Mouse (Mus musculus): Measurements from ENCODE around the gene Cmtm7. TPM values are rescaled to one million over a fixed set of nuclear protein-coding genes. Genes with fewer than 3 reads are reported as not detected.

The Cmtm7 gene
- total and polyA plus RNA-seq, 2 experiments from 2014 or later: 89.6 to 145 TPM

DNA sequence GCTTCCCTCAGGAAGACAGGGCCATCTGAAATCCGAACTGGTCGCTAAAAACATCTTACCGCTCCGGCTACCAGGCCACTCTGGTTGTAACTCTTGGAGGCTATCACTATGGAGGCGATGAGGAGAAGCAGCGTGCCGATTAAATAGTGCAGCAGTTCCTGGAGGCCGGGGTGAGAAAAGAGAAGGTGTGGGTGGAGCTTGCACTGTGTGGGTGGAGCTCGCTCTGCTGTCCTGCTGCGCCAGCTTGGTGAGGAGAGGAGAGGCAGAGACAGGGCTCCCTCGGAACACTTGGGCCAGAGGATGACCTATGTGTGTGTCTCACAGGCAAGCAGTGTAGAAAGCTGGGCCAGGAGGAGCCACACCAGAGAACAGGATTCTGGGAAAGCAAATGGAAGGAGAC lies 19.8 kb downstream of the Cmtm7 start:
- WGBS: 77% methylated on average over 11 of the region's 11 CpGs
- no peaks in the 10 kb centered on the region for H3K4me1 ChIP-seq (ENCODE audit: control insufficient read depth, insufficient read depth)
- H3K9me3 ChIP-seq (replicated peaks; ENCODE audit: control insufficient read depth, low read length): no peaks in the 10 kb centered on the region
- no peak for DNase-seq (ENCODE audit: low spot score)
- TF ChIP-seq EP300 (IDR thresholded peaks at IDR 0.05; ENCODE audit: low read depth) (no peak), CTCF (IDR thresholded peaks at IDR 0.05; ENCODE audit: low read depth) (no peak)
- H3K4me2 ChIP-seq (ENCODE audit: low read depth, low read length): no peak overlapping the region
- no peak overlapping the region for H3K27ac ChIP-seq (ENCODE audit: low read depth)
- H3K27me3 ChIP-seq (ENCODE audit: control insufficient read depth, insufficient read depth, low read length): no peaks in the 10 kb centered on the region
- H3K9ac ChIP-seq (replicated peaks; ENCODE audit: low read depth, low read length): no peak overlapping the region
- ATAC-seq (ENCODE audit: insufficient read depth, low read depth): no peak
- peaks cover 60% of the 10 kb centered on the region for H3K36me3 ChIP-seq (replicated peaks; ENCODE audit: control insufficient read depth, insufficient read depth, low read length)
- no peak overlapping the region for H3K4me3 ChIP-seq (ENCODE audit: low read depth, low read length)

DNA sequence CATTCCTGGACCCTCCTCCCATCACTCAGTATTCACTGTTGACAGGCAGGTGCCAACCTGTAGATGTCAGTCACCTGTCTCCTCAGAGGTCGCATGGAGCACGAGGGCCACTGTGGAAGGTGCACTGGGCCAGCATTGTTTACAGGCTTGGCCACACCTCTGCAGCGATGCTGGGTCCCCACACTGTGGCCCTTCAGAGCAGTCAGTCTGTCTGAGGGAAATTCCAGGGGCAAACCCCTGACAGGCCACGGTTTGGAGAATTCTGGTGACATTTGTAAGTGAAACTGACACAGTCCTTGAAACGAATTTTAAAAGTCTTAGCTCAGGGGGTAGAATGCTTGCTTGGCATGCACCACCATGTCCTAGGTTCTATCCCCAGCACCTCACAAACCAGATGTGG lies 21.3 kb downstream of the Cmtm7 start:
- no peaks in the 10 kb centered on the region for H3K4me1 ChIP-seq (ENCODE audit: control insufficient read depth, insufficient read depth)
- no peak overlapping the region for H3K4me3 ChIP-seq (ENCODE audit: low read depth, low read length)
- no peak for ATAC-seq (ENCODE audit: insufficient read depth, low read depth)
- TF ChIP-seq CTCF (IDR thresholded peaks at IDR 0.05; ENCODE audit: low read depth): no peak
- no peak for TF ChIP-seq EP300 (IDR thresholded peaks at IDR 0.05; ENCODE audit: low read depth)
- H3K4me2 ChIP-seq (ENCODE audit: low read depth, low read length): no peak overlapping the region
- H3K9ac ChIP-seq (replicated peaks; ENCODE audit: low read depth, low read length): no peak overlapping the region
- WGBS: 79% methylated on average over 5 of the region's 5 CpGs
- no peaks in the 10 kb centered on the region for H3K27me3 ChIP-seq (ENCODE audit: control insufficient read depth, insufficient read depth, low read length)
- H3K9me3 ChIP-seq (replicated peaks; ENCODE audit: control insufficient read depth, low read length): no peaks in the 10 kb centered on the region
- DNase-seq (ENCODE audit: low spot score): no peak
- H3K36me3 ChIP-seq (replicated peaks; ENCODE audit: control insufficient read depth, insufficient read depth, low read length): peaks cover 69% of the 10 kb centered on the region
- no peak overlapping the region for H3K27ac ChIP-seq (ENCODE audit: low read depth)

DNA sequence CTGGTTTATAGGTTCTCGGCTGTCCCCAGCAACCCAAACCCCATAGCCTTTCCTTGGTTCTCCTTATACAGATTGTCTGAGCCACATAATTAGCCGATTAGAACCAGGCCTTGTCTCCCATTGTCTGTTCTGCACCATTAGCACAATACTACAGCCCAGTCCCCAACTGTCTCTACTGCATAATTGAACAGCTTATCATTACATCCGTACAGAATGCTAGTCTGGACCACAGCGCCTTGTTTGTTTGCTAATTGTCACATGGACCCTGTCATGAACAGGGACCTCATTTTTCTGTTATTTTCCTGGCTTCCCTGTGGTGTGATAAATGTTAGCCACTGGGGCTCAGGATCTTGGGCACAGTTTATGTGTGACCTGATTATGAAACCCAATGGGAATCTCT lies 21.8 kb downstream of the Cmtm7 start:
- no peak overlapping the region for H3K9ac ChIP-seq (replicated peaks; ENCODE audit: low read depth, low read length)
- ATAC-seq (ENCODE audit: insufficient read depth, low read depth) (no peak), DNase-seq (ENCODE audit: low spot score) (no peak)
- H3K27me3 ChIP-seq (ENCODE audit: control insufficient read depth, insufficient read depth, low read length): no peaks in the 10 kb centered on the region
- no peak for TF ChIP-seq CTCF (IDR thresholded peaks at IDR 0.05; ENCODE audit: low read depth)
- TF ChIP-seq EP300 (IDR thresholded peaks at IDR 0.05; ENCODE audit: low read depth): no peak
- 89% methylated on average over 4 of the region's 4 CpGs for WGBS
- H3K27ac ChIP-seq (ENCODE audit: low read depth): no peak overlapping the region
- no peak overlapping the region for H3K4me3 ChIP-seq (ENCODE audit: low read depth, low read length)
- no peaks in the 10 kb centered on the region for H3K4me1 ChIP-seq (ENCODE audit: control insufficient read depth, insufficient read depth)
- no peaks in the 10 kb centered on the region for H3K9me3 ChIP-seq (replicated peaks; ENCODE audit: control insufficient read depth, low read length)
- H3K4me2 ChIP-seq (ENCODE audit: low read depth, low read length): no peak overlapping the region
- H3K36me3 ChIP-seq (replicated peaks; ENCODE audit: control insufficient read depth, insufficient read depth, low read length): peaks cover 73% of the 10 kb centered on the region

DNA sequence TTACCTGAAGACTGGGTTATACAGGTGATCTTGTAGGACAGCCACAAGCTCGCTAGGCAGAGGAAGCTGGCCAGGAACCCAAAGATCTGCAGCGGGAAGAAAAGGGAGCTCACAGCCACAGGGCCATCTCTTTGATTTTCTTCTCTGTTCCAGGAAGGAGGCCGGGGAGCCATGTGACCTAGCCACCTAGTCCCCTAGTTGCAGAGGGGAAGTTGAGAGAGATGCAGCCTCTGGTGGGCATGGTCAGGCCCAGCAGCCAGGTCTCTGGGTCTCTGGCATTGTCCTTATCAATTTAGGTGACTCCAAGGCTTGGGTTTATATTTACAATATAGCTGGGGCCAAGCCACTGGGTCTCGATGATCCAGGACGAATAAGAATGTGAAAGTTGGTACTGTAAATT lies 22.9 kb downstream of the Cmtm7 start:
- peaks cover 73% of the 10 kb centered on the region for H3K36me3 ChIP-seq (replicated peaks; ENCODE audit: control insufficient read depth, insufficient read depth, low read length)

DNA sequence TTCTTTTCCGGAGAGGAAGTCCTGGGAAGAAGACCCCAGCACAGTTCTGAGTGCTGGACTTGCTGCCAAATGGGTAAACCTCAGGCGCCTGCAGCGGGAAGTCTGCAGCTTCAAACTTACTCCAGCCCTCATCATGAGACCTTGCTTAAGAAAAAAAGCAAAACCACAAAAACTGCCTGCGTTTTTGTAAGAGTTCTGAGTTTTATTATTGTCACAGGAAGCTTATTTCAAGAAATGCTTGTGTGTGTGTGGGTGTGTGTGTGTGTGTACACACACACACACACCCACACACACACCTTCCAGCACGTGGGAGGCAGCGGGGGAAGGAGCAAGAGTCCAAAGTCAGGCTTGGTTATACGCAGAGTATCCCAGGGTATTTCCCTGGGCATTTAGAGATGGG lies 23.4 kb downstream of the Cmtm7 start:
- Histone ChIP-seq H3K27ac (ENCODE audit: low read depth) (0 out of 2 replicates have a peak overlapping the region, but pooled peaks have one; percentile 34), H3K9ac (replicated peaks; ENCODE audit: low read depth, low read length) (no peak overlapping the region), H3K9me3 (replicated peaks; ENCODE audit: control insufficient read depth, low read length) (no peaks in the 10 kb centered on the region), H3K4me1 (ENCODE audit: control insufficient read depth, insufficient read depth) (no peaks in the 10 kb centered on the region), H3K4me2 (ENCODE audit: low read depth, low read length) (no peak overlapping the region), H3K36me3 (replicated peaks; ENCODE audit: control insufficient read depth, insufficient read depth, low read length) (peaks cover 71% of the 10 kb centered on the region), H3K27me3 (ENCODE audit: control insufficient read depth, insufficient read depth, low read length) (no peaks in the 10 kb centered on the region), H3K4me3 (ENCODE audit: low read depth, low read length) (no peak overlapping the region)
- TF ChIP-seq CTCF (IDR thresholded peaks at IDR 0.05; ENCODE audit: low read depth): no peak
- no peak for TF ChIP-seq EP300 (IDR thresholded peaks at IDR 0.05; ENCODE audit: low read depth)
- 71% methylated on average over 7 of the region's 7 CpGs for WGBS
- DNase-seq (ENCODE audit: low spot score) (no peak), ATAC-seq (ENCODE audit: insufficient read depth, low read depth) (no peak)

More for the DNA sequence above, 22.9 kb downstream of the Cmtm7 start:
- Histone ChIP-seq H3K4me2 (ENCODE audit: low read depth, low read length) (no peak overlapping the region), H3K9ac (replicated peaks; ENCODE audit: low read depth, low read length) (no peak overlapping the region), H3K4me3 (ENCODE audit: low read depth, low read length) (no peak overlapping the region), H3K4me1 (ENCODE audit: control insufficient read depth, insufficient read depth) (no peaks in the 10 kb centered on the region), H3K27me3 (ENCODE audit: control insufficient read depth, insufficient read depth, low read length) (no peaks in the 10 kb centered on the region), H3K9me3 (replicated peaks; ENCODE audit: control insufficient read depth, low read length) (no peaks in the 10 kb centered on the region), H3K27ac (ENCODE audit: low read depth) (no peak overlapping the region)
- TF ChIP-seq CTCF (IDR thresholded peaks at IDR 0.05; ENCODE audit: low read depth) (no peak), EP300 (IDR thresholded peaks at IDR 0.05; ENCODE audit: low read depth) (no peak)
- no peak for DNase-seq (ENCODE audit: low spot score)
- ATAC-seq (ENCODE audit: insufficient read depth, low read depth): no peak
- WGBS: 82% methylated on average over 5 of the region's 5 CpGs

DNA sequence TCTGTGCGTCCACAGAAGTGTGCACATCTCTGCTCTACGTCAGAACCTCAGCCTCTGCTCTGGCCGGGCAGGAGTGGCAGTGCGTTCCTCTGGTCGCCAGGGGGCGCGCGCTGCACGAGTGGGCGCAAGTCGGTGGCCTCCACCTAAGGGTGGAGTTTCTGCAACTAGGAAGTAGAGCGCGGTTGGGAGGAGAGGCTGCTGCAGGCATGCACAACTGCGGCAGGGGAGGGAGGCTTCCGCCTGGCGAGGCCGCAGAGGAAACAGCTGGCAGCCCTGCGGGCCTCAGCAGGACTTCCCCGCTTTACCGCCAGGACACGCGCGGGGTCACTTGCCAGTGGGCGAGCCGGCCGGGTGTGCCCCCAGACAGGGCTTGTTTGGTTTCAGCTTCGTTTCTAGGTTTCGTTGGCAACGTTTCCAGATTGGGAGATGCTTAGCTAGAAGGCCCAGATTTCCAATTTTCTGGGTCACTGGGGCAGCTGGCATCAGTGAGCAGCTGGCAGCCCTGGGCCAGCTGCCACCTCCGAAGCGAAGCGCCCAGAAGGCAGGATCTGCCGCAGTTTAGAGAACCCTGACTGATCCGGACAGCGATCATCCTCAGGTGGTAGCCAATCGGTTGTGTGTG lies 28.7 kb downstream of the Cmtm7 start:
- H3K4me2 ChIP-seq (ENCODE audit: low read depth, low read length): peak overlapping the region; percentile 78
- no peak for TF ChIP-seq EP300 (IDR thresholded peaks at IDR 0.05; ENCODE audit: low read depth)
- TF ChIP-seq CTCF (IDR thresholded peaks at IDR 0.05; ENCODE audit: low read depth): peak; percentile 99
- H3K9me3 ChIP-seq (replicated peaks; ENCODE audit: control insufficient read depth, low read length): no peaks in the 10 kb centered on the region
- DNase-seq (ENCODE audit: low spot score): peak; percentile 93
- peak; percentile 92 for ATAC-seq (ENCODE audit: insufficient read depth, low read depth)
- peaks cover 45% of the 10 kb centered on the region for H3K36me3 ChIP-seq (replicated peaks; ENCODE audit: control insufficient read depth, insufficient read depth, low read length)
- peak overlapping the region; percentile 55 for H3K9ac ChIP-seq (replicated peaks; ENCODE audit: low read depth, low read length)
- H3K27me3 ChIP-seq (ENCODE audit: control insufficient read depth, insufficient read depth, low read length): no peaks in the 10 kb centered on the region
- H3K4me1 ChIP-seq (ENCODE audit: control insufficient read depth, insufficient read depth): no peaks in the 10 kb centered on the region
- peak overlapping the region; percentile 54 for H3K27ac ChIP-seq (ENCODE audit: low read depth)
- peak overlapping the region; percentile 60 for H3K4me3 ChIP-seq (ENCODE audit: low read depth, low read length)
- WGBS: 6% methylated on average over 36 of the region's 36 CpGs

Measured in heart, postnatal 0 days (tissue).